Mouse (Mus musculus) olfactory bulb, adult 2 months (tissue): Measurements from ENCODE around the gene Cecr2.

Experiments
- CTCF ChIP-seq: fragments of 200-500 bp; IDR thresholded peaks from 2 replicates; pipeline ENCODE4 v1.5.1; 2012; ENCODE audit warnings: low read depth, mild to moderate bottlenecking, low read length, moderate library complexity; ENCODE audit not compliant: insufficient read depth
- POLR2A ChIP-seq: fragments of 200-500 bp; IDR thresholded peaks from 2 replicates; pipeline ENCODE4 v1.6.1; 2012; ENCODE audit warnings: mild to moderate bottlenecking, low read depth, low read length, moderate library complexity; ENCODE audit not compliant: insufficient read depth

- no peak for TF ChIP-seq CTCF
- TF ChIP-seq POLR2A = no peak
Observed at GRCm38 (mm10) chr6:120708759-120709158, 42.6 kb downstream of the Cecr2 start.
